Mouse (Mus musculus): Measurements from ENCODE around the gene Wdtc1.

The Wdtc1 gene

DNA sequence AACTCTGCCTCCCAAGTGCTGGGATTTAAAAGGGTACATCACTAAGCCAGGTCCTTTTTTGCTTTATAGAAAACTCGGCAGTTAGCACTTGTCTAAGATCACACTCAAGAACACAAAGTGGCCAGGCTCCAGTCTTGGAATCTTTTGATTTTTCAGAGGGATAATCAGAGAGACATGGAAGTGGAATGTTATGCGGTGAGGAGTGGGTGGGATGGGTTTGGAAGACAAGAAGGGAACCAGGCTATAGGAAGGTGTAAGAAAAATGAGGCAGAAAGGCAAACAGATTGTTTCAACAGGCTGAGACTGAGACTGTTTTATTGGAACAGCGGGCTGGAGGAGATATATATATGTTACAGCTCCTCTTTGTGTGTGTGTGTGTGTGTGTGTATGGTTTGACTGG lies 74.8 kb downstream of the Wdtc1 start:
- no peak for DNase-seq

DNA sequence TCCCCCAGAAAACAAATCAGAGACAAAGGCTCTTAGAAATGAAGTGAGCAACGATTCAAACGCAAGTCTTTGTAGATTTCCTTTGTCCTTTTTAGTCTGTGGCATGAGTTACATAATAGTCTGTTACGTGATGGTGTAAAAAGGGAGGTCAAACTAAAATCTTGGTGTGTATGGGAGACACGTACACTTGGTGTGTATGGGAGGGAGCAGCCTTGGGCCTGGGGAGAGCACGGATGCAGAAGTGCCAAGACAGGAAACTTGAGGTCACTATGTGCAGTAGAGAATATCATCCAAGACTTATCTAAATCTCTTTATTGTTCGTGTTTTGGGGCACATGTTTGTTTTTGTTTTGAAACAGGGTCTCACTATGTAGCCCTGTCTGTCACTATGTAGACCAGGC lies 75.2 kb downstream of the Wdtc1 start:
- DNase-seq: no peak

DNA sequence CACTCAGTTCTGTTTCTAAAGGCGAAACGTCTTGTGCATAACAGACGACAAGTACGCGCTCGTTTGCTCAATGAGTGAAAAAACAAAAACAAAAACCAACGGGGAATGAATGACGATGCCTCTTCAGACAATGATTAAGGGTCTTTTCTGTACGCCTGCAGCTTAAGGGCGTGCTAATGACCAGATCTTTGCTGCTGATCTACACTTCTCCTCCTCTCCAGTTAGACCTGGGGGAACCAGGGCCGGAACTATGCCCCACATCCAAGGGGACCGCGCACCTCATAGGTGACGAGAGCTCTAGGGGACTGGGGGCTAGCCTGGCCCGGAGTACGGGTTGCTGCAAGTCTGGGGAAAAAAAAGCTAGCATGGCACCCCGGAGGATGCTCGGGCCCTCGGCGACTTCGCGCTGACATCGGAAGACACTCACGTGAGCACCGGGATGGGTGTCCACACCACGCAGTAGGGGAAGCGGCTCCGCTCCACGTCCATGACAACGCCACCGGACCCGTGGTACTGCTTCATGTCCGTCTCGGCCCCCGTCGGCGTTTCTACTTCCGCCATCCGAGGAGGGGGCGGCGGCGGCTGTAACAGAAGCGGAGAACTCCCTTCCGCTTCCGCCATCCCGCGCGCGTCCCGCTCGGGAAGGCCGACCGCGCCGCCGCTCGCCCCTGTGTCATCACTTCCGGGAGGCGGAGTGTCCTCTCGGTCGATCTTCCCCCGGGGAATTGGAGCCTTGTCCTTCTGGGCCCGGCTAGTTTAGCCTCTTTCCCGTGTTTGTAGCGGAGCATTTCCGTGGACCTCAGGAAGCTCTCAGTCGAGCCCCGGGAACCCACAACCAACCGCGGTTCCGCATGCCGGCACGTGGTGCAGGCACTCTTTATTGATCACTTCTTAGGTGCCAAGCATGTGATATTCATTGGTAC lies 75.9 kb downstream of the Wdtc1 start, which contains the start of gene Tmem222:
TSS of gene Tmem222 (minus strand) at position 689 of the 923 bp plus-strand sequence.
- peak; percentile 95 for DNase-seq

DNA sequence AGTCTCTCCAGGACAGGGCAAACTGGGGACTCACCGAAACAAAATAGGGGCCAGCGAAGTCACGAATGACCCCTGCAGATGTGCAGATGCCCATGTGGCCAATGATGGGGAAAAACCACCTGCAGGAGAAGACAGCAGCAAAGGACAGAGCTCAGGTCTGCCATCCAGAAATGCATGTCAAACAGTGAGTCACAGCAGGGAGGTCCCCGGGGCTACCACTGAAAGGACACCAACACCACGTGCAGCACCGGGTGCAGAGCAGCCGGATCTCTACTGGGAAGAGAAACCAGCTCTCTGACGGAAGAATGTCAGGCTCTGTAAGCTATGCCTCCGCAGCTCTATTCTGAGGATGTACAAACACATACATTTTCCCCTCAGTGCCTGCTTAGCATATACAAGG lies 82.4 kb downstream of the Wdtc1 start:
- DNase-seq: no peak

DNA sequence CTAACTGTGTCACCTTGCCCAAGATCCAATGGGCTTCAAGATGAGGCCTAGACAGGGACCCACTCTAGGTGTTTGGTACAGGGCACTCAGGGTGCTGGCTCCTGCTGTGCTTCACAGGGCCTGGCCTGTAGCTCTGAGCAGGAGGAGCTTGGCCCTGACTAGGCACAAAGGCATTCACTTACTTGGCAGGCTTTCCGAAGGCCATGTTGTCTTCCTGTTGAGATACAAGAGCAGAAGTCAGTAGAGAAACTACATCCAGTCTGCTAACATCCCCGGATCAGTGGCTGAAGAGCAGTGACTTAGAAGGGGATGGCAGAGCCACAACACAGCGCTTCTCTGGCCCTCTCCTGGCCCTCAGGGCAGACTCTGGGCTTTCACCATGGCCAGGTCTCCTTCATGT lies 83.7 kb downstream of the Wdtc1 start:
- DNase-seq: no peak

DNA sequence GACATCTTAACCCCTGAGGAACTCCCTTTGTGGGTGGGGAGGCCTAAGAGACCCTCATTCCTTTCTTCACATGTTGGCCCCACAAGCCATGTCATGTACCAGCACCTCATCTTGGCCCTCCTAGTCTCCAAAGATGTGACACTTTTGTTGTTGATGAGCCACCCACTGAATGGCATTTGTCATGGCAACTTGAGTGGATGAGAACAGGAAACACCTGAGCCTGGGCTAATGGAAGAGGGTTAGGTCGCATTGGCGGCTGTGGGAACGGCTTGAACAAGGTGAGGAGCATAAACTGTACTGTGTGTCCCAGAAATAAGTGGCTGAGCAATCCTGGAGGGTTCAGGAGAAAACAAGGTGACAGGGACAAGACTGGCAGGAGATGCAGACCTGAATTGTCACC lies 84.3 kb downstream of the Wdtc1 start:
- no peak for DNase-seq

DNA sequence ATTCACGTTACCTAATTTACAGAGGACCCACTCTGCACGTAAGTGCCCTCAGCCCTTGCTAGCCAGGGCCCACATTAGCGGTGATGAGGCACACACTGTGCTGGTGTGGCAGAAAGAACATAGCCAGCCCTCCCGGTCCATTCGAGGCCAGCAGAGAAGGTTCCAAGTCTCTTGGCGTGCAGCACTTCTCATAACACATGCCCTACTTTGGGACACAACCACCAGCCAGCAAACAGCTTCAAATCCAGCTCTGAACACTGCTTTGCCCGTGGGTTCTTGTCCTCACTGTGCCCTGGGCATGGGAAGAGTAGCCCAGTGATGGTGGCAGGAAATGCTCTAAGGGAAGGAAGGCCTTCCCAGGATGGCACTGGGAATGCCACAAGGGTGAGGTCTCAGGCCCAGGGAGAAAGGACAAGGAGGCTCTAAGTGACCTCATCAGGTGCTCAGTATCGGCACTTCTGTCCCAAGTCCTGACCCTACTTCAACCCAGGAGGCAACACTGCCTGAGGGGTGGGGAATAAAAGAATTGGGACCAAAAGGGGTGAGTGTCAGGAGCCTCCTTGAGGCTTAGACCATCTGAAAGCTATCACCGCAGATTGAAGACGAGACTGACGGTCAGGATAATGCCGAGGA lies 86.9 kb downstream of the Wdtc1 start:
- DNase-seq: no peak

DNA sequence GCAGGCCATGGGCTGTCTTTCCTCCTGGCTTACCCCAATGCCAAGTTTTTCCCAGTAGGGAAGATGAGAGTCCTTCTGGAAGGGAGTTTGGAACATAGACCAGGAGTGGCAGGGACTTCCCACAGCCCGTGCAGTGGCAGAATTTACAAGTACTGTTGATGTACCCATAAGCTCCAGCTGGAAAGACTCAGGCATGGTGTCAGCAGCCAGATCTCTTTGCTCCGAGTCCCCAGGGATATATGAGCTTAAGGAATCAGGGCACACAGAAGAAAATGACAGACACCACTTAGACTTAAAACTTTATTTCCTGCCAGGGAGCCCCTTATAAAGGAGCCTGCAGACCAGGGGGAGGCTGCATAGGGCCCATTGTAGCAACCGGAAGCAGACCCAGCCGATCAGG lies 87.5 kb downstream of the Wdtc1 start:
- no peak for DNase-seq

DNA sequence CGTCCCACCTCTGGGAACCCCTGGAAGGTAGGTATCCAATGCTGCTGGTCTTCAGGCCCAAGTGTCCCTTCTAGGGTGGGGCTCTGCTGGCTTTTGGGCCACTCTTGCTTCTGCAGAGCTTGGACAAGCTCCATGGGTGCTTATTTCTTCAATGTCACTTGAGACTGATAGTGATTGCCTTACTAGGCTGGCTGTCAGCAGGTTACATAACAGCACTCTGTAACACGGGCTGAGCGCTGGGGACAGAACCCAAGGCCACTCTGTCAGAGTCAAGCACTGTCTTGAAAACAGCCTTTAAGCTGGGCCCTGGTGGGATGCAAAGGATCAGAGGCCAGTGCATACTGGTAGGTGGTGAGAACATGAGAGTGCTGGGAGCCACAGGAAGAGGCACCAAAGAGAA lies 88.0 kb downstream of the Wdtc1 start:
- no peak for DNase-seq

DNA sequence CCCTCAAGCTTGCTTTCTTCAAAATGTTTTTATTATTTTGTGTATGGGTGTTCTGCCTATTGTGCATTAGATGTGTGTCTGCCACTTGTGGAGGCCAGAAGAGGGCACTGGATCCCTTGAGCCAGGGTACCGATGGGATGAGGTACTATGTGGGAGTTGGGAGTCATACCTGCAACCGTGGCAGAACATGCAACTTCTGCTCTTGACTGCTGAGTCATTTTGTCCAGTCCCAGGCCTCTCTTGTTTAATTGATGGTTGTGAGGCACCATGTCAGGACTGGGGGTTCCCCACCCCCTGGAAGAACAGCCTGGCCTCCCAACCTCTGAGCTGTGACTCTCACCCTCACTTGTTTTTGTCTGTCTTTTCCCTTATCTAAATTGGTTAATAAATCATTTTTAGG lies 88.7 kb downstream of the Wdtc1 start:
- no peak for DNase-seq

DNA sequence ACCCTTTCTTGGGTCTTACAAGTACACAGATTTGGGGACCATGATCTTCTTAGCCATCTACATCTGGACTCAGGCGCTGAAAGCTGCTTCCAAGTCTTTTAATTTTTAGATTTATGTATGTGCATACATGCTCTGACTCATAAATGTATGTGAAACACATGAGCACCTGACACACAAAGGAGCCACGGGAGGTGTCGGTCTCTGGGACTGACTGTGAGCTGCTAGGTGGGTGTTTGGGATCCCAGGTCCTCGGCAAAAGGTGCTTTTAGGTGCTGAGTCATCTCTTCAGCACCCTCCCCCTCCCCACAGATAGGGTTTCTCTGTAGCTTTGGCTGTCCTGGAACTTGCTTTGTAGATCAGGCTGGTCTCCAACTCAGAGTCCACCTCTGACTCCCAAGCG lies 89.5 kb downstream of the Wdtc1 start:
- DNase-seq: no peak

DNA sequence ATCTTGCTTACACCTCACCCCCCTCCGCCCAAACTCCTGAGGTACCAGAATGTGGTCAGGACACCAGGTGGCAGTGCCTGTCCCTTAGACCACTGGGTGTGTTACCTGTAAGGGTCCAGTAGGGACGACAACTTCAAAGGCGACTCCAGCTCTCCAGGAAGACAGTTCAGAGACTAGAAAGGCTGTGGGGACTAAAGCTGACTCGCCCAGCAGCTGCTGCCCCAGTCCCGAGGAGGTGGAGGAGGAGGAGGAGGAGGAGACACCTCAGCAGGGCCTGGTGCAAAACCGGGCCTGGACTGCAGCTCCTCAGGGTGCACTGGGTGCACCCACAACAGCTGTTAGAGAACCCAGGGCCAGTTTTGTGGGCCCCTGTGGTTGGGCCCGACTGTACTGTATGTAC lies 90.4 kb downstream of the Wdtc1 start, which contains the start of gene Sytl1:
TSS of gene Sytl1 (minus strand) at position 232 of the 400 bp plus-strand sequence.
- no peak for DNase-seq

DNA sequence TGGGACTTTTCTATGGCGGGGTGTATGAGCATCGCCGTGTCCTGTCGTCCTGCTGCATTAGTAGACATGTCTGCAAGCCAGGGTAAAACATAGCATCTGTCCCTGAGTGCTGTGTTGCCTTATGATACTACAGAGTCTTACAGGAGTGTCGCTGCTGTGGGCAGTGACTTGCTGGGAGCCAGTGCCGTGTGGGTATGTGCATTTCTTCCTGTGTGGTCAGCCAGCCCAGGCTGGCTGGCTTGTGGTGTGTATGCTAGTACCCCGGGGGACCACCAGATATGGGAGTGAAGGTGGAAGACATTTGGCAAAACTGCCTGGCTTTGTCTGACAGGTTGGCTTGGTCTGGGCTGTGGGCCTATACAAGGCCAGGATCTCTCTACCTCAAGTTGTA lies 90.9 kb downstream of the Wdtc1 start:
- DNase-seq: no peak

DNA sequence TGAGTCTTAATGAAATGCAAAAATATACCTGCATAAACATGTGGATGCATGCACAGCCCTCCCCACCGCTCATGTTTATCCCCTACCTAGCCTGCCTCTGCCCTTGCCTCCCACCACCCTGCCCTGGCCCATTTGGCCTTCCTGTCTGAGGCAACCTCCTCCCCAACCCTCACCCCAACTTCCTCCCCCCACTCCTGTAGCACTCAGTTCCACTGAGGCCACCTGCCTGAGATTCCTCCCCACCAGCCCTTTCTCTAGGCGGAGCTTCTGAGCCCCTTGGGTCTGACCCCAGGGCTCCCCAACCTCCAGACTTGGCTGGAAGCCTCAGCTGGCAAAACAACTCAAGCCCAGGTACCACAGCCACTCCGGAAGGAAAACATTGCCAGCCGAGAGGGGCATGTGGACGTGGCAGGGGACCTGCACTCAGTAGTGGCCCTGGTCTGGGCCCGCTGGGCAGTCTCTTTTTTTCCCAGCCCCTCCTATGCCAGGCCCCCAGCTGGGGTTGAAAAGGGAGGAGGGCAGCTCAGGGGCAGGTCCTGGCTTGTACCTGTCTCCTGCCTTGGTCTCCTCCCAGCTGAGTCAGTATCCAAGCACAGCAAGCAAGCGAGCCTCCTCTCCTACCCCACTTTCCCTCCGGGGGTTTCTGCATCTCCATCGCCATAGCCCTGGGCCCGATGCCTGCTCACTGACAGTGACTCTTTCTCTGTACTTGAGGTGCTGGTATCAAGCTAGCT lies 91.5 kb downstream of the Wdtc1 start:
- DNase-seq: no peak

DNA sequence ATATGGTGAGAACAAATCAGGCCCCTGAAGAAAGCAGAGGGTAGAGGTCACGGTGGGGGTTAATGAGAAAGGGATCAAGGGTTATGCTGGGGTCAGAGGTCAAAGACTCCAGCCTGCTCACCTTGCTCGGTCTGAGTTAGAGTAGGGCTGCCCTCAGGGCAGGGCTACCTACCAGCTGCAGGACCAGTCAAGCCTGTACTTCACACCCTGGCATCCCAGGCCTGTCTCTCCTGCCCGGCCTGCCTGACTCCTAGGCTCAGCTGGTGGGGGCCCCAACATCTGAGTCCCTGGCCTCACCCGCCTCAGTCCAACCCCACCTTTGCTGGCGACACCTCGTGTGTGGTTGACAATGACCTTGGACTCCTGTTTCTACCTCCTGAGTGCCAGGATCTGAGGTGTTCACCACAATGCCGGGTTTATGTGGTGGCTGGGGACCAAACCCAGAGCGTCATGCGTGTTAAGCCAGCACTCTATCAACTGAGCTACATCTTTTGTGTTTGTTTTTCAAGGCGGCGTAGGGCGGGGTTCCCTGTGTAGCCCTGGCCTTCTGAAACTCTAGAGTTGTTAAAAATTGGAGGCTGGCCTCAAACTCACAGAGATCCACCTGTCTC lies 95.4 kb downstream of the Wdtc1 start:
- DNase-seq: no peak

DNA sequence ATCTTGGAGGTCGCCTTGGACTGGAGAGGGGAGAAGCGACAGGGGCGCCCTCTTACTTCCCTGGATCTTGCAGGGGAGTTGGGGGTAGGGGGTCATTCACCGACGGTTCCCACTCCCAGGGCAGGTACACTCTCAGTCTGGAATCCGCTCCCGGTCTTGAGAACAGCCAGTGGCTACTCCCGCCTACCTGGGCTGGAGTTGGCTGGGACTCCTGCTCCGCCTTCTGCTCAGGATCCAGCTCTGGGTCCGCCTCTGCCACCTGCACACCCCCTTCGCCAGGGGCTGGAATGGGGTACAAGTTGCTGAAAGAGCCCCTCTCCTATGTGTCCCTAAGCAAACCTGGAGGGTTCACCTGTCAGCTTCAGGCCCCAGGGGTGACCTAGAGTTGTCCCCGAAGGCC lies 96.1 kb downstream of the Wdtc1 start:
- no peak for DNase-seq

DNA sequence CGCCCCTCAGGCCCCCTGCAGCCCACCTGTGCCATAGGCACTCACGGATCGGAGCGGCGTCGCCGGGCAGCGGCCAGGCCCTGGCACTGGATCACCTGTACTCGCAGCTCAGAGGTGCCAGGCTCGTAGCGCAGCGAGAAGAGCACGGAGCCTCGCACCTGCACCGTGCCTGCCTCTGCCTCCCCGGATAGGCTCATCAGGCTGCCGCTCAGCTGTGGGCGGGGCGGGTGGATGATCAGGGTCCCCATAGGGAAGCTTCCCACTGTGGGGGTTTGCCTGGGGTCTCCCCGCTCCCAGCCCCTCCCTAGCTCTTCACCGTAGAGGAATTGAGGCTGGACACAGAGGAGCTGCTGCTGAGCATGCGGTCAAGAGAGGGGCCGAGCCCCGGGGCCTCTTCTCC lies 96.5 kb downstream of the Wdtc1 start:
- DNase-seq: no peak

DNA sequence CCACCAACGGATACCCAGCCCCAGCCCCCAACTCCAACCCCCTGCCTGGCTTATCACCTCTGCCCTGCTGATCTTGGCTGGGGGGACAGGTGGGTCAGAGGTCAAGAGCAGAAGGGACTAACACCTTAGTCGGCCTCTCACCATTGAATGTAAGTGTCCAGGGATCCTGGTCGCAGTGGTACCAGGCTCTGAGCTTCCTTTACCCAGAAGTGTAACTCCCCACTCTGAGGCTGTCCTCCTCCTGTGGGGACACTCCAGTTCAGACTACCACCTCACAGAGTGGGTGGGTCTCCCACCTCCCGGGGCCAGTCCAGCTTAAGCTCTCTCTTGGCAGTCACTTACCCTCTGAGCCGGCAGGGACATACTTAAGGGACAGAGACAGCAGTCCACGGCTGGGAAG lies 97.9 kb downstream of the Wdtc1 start:
- no peak for DNase-seq

DNA sequence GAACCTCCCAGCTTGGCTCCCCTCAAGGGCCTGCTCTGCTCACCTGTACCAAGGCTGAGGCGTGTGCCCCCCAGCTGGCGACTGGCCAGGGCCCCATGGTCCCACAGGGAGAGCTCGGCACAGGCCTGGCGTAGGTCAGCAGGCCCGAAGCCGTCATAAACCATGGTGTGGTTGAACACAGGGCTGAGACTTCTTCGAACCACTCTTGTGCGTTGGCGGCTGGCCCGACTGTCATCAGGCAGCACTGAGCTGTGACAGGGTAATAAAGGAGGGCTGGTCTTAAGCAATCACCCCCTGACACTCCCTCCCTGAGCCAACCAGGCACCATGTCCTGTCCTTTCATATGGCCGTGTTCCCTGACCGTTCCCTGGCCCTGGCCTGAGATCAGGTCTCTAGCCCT lies 99.9 kb downstream of the Wdtc1 start:
- no peak for DNase-seq

DNA sequence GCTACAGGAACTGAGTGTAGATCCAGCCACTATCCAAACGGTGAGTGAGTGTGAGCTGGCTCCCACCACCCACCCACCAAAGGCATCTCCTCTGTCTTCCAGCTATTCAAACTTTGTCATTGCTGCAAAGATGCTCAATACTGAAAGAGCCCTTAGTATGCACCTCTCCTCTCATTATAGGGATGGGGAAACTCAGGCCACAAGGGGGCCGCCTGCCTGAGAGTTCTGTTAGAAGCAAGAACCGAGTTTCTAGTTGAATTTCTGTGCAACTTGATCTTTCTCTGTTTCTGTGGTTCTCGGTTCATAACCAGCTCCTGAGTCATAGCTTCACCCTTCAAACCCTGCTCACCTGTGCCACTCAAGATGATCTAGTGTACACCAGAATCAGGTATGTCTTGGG lies 101.2 kb downstream of the Wdtc1 start:
- DNase-seq: no peak

DNA sequence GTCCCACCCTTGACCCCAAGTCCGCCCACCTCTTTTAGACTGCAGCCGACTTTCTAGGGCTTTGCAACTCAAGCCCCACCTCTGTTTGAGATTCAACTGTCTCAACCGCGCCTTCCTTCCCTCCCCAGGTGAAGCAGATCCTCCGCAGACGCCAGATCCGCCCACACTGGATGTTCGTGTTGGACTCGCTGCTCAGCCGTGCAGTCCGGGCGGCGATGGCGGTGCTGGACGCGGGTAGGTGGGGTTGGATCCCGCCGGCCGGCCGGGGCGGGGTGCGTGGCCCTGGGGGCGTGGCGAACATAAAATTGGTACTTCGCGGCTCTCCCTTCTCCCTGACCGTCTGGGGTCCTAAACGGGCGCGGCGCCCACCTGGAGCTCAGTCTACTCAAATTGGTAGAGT lies 102.1 kb downstream of the Wdtc1 start:
- DNase-seq: no peak

DNA sequence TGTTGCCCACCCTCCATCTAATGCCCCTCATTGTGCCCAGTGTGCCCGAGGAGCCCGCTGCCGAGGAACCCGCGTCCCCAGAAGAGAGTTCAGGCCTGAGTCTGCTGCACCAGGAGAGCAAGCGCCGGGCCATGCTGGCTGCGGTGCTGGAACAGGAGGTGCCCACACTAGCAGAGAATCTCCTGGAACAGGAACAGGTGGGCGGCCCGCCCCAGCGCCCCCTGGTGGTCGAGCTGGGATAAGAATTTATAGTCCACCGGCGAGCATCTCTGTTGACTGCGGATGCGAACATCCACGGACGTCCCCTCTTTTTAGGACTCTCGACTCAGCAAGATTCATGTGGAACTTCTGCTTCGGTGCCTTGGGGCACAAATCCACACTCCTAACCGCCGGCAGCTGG lies 102.7 kb downstream of the Wdtc1 start:
- peak; percentile 89 for DNase-seq

DNA sequence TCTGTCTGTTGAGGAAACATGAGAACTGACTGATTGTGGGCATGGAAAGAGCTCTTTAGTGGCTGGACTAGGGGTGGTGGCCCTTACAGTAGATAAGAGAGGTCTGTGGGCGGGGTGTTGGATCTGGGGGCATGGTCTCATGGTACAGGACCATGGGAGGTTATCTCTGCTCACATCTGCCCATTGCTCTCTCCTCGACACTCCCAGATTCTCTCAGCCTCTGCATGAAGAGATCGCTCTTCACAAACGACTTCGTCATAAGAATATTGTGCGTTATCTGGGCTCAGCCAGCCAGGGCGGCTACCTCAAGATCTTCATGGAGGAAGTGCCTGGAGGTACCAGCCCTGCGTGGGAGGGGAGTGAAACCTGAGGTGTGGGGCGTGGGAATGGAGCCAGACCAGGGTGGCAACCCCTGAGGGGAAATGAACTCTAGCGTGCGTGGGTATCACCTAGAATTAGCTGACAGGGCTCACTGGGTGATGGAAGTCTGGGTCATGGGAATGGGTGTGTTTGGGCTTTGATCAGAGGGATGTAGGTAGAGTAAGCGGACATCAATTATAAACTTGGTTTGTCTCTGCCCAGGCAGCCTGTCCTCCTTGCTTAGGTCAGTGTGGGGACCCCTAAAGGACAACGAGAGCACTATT lies 105.4 kb downstream of the Wdtc1 start:
- no peak for DNase-seq

Measured in lung, postnatal 14 days (tissue).